In genomic region chr7:35579849-35580248, GRCm38 (mm10) we compare ENCODE assay signal across 10 mouse cellular contexts. TPM values are rescaled to one million over a fixed set of nuclear protein-coding genes. Genes with fewer than 3 reads are reported as not detected.
DNase-seq lines count a peak whose midpoint lies in the region; ATAC-seq and TF ChIP-seq lines count a peak whose summit lies in the region.
"Had no signal": no experiment of that assay in that cellular context is flagged by ENCODE, and none has a peak within 500 bp of the region (broad histone marks: within the 10 kb centered on the region; RNA-seq: fewer than 3 reads in every experiment).

No protein-coding gene starts in this region.

- H3K9me3 ChIP-seq in liver, postnatal 0 days (ENCODE audit: low read length) = no peaks in the 10 kb centered on the region
- H3K9me3 ChIP-seq: embryonic facial prominence, embryonic 15.5 days; midbrain, embryonic 12.5 days had no signal

- peaks cover 8% of the 10 kb centered on the region for H3K4me1 ChIP-seq in thymus, adult 2 months (replicated peaks; ENCODE audit: control insufficient read depth, insufficient read depth, low read length)
- peaks cover 7% of the 10 kb centered on the region for H3K4me1 ChIP-seq in liver, postnatal 0 days (ENCODE audit: insufficient read depth)
- peaks cover 12% of the 10 kb centered on the region for H3K4me1 ChIP-seq in testis, adult 2 months (ENCODE audit: control insufficient read depth, insufficient read depth, low read length)

- peaks cover 12% of the 10 kb centered on the region; the same call in 1 of the 2 replicates for H3K27me3 ChIP-seq in thymus, adult 2 months (ENCODE audit: control insufficient read depth, insufficient read depth, low read length)
- H3K27me3 ChIP-seq in liver, postnatal 0 days (ENCODE audit: insufficient read depth, low read length) = peaks cover 26% of the 10 kb centered on the region
- no peaks in the 10 kb centered on the region for H3K27me3 ChIP-seq in testis, adult 2 months (ENCODE audit: control insufficient read depth, insufficient read depth, low read length)

- peak; percentile 26 to 62 for DNase-seq in heart, adult 18-20 months
- DNase-seq in heart, adult 8-10 months (ENCODE audit: low spot score) = no peak
- DNase-seq in thymus, adult 2 months = peak; percentile 65
- DNase-seq in thymus, adult 18-20 months = no peak
- peak; percentile 54 for DNase-seq in c-Kit-positive CD71-positive TER-119-positive erythroid progenitor cells, embryonic 14.5 days (ENCODE audit: low spot score)
- DNase-seq in liver, postnatal 0 days = peak; percentile 69
- no peak for DNase-seq in frontal cortex, postnatal 36 days (ENCODE audit: low spot score in 2 of 2)

- H3K9ac ChIP-seq in liver, postnatal 0 days (replicated peaks) = no peak overlapping the region
- H3K9ac ChIP-seq: embryonic facial prominence, embryonic 15.5 days; midbrain, embryonic 12.5 days had no signal

- peak; percentile 47; the same call in 1 of the 2 replicates for ATAC-seq in liver, postnatal 0 days

- no peaks in the 10 kb centered on the region for H3K36me3 ChIP-seq in thymus, adult 2 months (ENCODE audit: control insufficient read depth, insufficient read depth, low read length)
- H3K36me3 ChIP-seq in liver, postnatal 0 days (replicated peaks; ENCODE audit: insufficient read depth, low read length) = no peaks in the 10 kb centered on the region
- no peaks in the 10 kb centered on the region for H3K36me3 ChIP-seq in testis, adult 2 months (ENCODE audit: control insufficient read depth, insufficient read depth, low read length)
- H3K36me3 ChIP-seq: embryonic facial prominence, embryonic 15.5 days; midbrain, embryonic 12.5 days had no signal

- no peak for TF ChIP-seq EP300 in liver, postnatal 0 days (IDR thresholded peaks at IDR 0.05; ENCODE audit: low read depth)

- H3K4me2 ChIP-seq in liver, postnatal 0 days (ENCODE audit: low read depth, low read length) = no peak overlapping the region
- H3K4me2 ChIP-seq: embryonic facial prominence, embryonic 15.5 days; midbrain, embryonic 12.5 days had no signal

- TF ChIP-seq CTCF in thymus, adult 2 months (IDR thresholded peaks at IDR 0.05; ENCODE audit: borderline replicate concordance, control insufficient read depth, extremely low read depth, insufficient read depth, low read length, poor library complexity) = peak; percentile 65; the same call in 1 of the 2 replicates
- peak; percentile 82 for TF ChIP-seq CTCF in liver, postnatal 0 days (IDR thresholded peaks at IDR 0.05; ENCODE audit: low read depth)
- peak; percentile 78 for TF ChIP-seq CTCF in testis, adult 2 months (IDR thresholded peaks at IDR 0.05; ENCODE audit: control insufficient read depth, insufficient read depth, insufficient replicate concordance, low read depth, low read length)

- H3K4me3 ChIP-seq in thymus, adult 2 months (ENCODE audit: control insufficient read depth, insufficient read depth, low read length) = no peak overlapping the region
- no peak overlapping the region for H3K4me3 ChIP-seq in liver, postnatal 0 days (ENCODE audit: low read depth, low read length)
- no peak overlapping the region for H3K4me3 ChIP-seq in testis, adult 2 months (ENCODE audit: control insufficient read depth, low read depth, low read length)
- H3K4me3 ChIP-seq: embryonic facial prominence, embryonic 15.5 days; midbrain, embryonic 12.5 days had no signal

- TF ChIP-seq POLR2A in thymus, adult 2 months (IDR thresholded peaks at IDR 0.05; ENCODE audit: control insufficient read depth, extremely low read depth, insufficient read depth, low read length, poor library complexity) = no peak
- TF ChIP-seq POLR2A in testis, adult 2 months (IDR thresholded peaks at IDR 0.05; ENCODE audit: control insufficient read depth, low read depth, low read length) = no peak

- 57% methylated on average over 4 of the region's 4 CpGs for WGBS in thymus, adult 2 months
- 42% methylated on average over 4 of the region's 4 CpGs for WGBS in liver, postnatal 0 days (ENCODE audit: insufficient replicate concordance)

- no peak overlapping the region for H3K27ac ChIP-seq in thymus, adult 2 months (ENCODE audit: control insufficient read depth, insufficient read depth, low read length)
- no peak overlapping the region for H3K27ac ChIP-seq in liver, postnatal 0 days (ENCODE audit: low read depth)
- H3K27ac ChIP-seq in testis, adult 2 months (ENCODE audit: control insufficient read depth, insufficient read depth, low read depth, low read length) = no peak overlapping the region
- H3K27ac ChIP-seq: embryonic facial prominence, embryonic 15.5 days; midbrain, embryonic 12.5 days had no signal

RNA-seq across cellular contexts. Expression of gene Rgs9bp, which starts 5.5 kb away (rescaled TPM):
- total RNA-seq in heart, adult 18-20 months (2021) = under 1 TPM in 1 of 2 experiments, not detected in 1; 0.10 TPM
- not detected for total RNA-seq in heart, adult 8-10 months (2022)
- 0.26 TPM in 2 replicates for polyA plus RNA-seq in thymus, adult 2 months (2012; rRNA removed)
- 0.02 TPM in 1 of 2 replicates, not detected in the other for polyA plus RNA-seq in liver, postnatal 0 days (2015; fragmentation: Nextera tagmentation; extraction: Ambion mirVana)
- 0.06 and 0.07 TPM in 2 replicates for polyA plus RNA-seq in testis, adult 2 months (2012; rRNA removed)

RNA-seq across cellular contexts. Expression of gene Ankrd27, which starts 6.2 kb away (rescaled TPM):
- 1 to 10 TPM; 9.7 to 9.9 TPM for total RNA-seq in heart, adult 18-20 months (2021)
- total RNA-seq in heart, adult 8-10 months (2022) = 10 to 100 TPM in 3 of 4 experiments, 1 to 10 TPM in 1; 8.6 to 12.0 (median 10.8) TPM
- 41.6 and 44.9 TPM in 2 replicates for polyA plus RNA-seq in thymus, adult 2 months (2012; rRNA removed)
- polyA plus RNA-seq in liver, postnatal 0 days (2015; fragmentation: Nextera tagmentation; extraction: Ambion mirVana) = 11.8 and 14.2 TPM in 2 replicates
- polyA plus RNA-seq in testis, adult 2 months (2012; rRNA removed) = 12.8 and 15.0 TPM in 2 replicates

RNA-seq across cellular contexts. Expression of gene Nudt19, which starts 23.7 kb away (rescaled TPM):
- 10 to 100 TPM; 69.2 to 80.4 TPM for total RNA-seq in heart, adult 18-20 months (2021)
- total RNA-seq in heart, adult 8-10 months (2022) = 10 to 100 TPM; 58.4 to 73.7 (median 68.2) TPM
- polyA plus RNA-seq in thymus, adult 2 months (2012; rRNA removed) = 40.2 and 44.1 TPM in 2 replicates
- 79.4 and 79.9 TPM in 2 replicates for polyA plus RNA-seq in liver, postnatal 0 days (2015; fragmentation: Nextera tagmentation; extraction: Ambion mirVana)
- 4.9 and 5.7 TPM in 2 replicates for polyA plus RNA-seq in testis, adult 2 months (2012; rRNA removed)

RNA-seq across cellular contexts. Expression of gene Tdrd12, which starts 42.3 kb away (rescaled TPM):
- total RNA-seq in heart, adult 18-20 months (2021) = under 1 TPM in 1 of 2 experiments, not detected in 1; 0.07 TPM
- total RNA-seq in heart, adult 8-10 months (2022) = under 1 TPM in 2 of 4 experiments, not detected in 2; 0.08 to 0.16 TPM
- polyA plus RNA-seq in thymus, adult 2 months (2012; rRNA removed) = 0.24 TPM in 1 of 2 replicates, not detected in the other
- 0.13 and 0.26 TPM in 2 replicates for polyA plus RNA-seq in liver, postnatal 0 days (2015; fragmentation: Nextera tagmentation; extraction: Ambion mirVana)
- polyA plus RNA-seq in testis, adult 2 months (2012; rRNA removed) = 19.0 and 24.1 TPM in 2 replicates

Comparison
In these comparisons a context has a peak if more than half of its experiments do, and no peak if none do; other contexts are left out.
1. DNase-seq: peak in heart, adult 18-20 months (2 of 2), thymus, adult 2 months (single experiment), c-Kit-positive CD71-positive TER-119-positive erythroid progenitor cells, embryonic 14.5 days (single experiment) and liver, postnatal 0 days (single experiment); none in heart, adult 8-10 months (single experiment), thymus, adult 18-20 months (0 of 2) and frontal cortex, postnatal 36 days (0 of 2).
2. Peak in every context shown above with its lines, with median percentiles within 50 percentile points of each other: CTCF ChIP-seq.